Mouse (Mus musculus): ENCODE measurements at regions not wholly inside any gene's neighbourhood (a gene's known extent, or its start where the extent isn't known, plus 50 kb on each side); places are given as distances from the start of the nearest gene placed in this dataset.

- DNase-seq (no peak), ATAC-seq (ENCODE audit: low read depth) (no peak)
- no peak overlapping the region for H3K9ac ChIP-seq
- no peak overlapping the region for H3K27ac ChIP-seq
- H3K27me3 ChIP-seq, result no peaks in the 10 kb centered on the region
- 44% methylated on average over 1 of the region's 1 CpGs for WGBS (ENCODE audit: insufficient replicate concordance)
- H3K9me3 ChIP-seq (replicated peaks), result peaks cover 5% of the 10 kb centered on the region; the same call in 1 of the 2 replicates
- H3K36me3 ChIP-seq, result no peaks in the 10 kb centered on the region
- H3K4me2 ChIP-seq, result no peak overlapping the region
- H3K4me1 ChIP-seq (replicated peaks), result no peaks in the 10 kb centered on the region
- no peak overlapping the region for H3K4me3 ChIP-seq (replicated peaks)
Measured at GRCm38 (mm10) chr5:28596537-28597314, 129.7 kb upstream of the Shh start.

- WGBS (ENCODE audit: insufficient replicate concordance), result 54% methylated on average over 5 of the region's 5 CpGs
- no peaks in the 10 kb centered on the region for H3K36me3 ChIP-seq
- no peak overlapping the region for H3K9ac ChIP-seq
- no peak for DNase-seq
- no peaks in the 10 kb centered on the region for H3K4me1 ChIP-seq (replicated peaks)
- ATAC-seq (ENCODE audit: low read depth), result no peak
- H3K27me3 ChIP-seq, result no peaks in the 10 kb centered on the region
- H3K9me3 ChIP-seq (replicated peaks), result no peaks in the 10 kb centered on the region
- H3K4me3 ChIP-seq (replicated peaks), result no peak overlapping the region
- no peak overlapping the region for H3K4me2 ChIP-seq
- H3K27ac ChIP-seq, result no peak overlapping the region
Measured at GRCm38 (mm10) chr5:28571347-28571998, 104.4 kb upstream of the Shh start.

- H3K27ac ChIP-seq, result no peak overlapping the region
- H3K9me3 ChIP-seq (replicated peaks), result no peaks in the 10 kb centered on the region
- H3K4me3 ChIP-seq (replicated peaks), result no peak overlapping the region
- no peaks in the 10 kb centered on the region for H3K27me3 ChIP-seq
- no peak overlapping the region for H3K4me2 ChIP-seq
- no peaks in the 10 kb centered on the region for H3K4me1 ChIP-seq (replicated peaks)
- no peak overlapping the region for H3K9ac ChIP-seq
- DNase-seq, result no peak
- ATAC-seq (ENCODE audit: low read depth), result no peak
- H3K36me3 ChIP-seq, result no peaks in the 10 kb centered on the region
Measured at GRCm38 (mm10) chr5:28568417-28568816, 101.4 kb upstream of the Shh start.

DNA sequence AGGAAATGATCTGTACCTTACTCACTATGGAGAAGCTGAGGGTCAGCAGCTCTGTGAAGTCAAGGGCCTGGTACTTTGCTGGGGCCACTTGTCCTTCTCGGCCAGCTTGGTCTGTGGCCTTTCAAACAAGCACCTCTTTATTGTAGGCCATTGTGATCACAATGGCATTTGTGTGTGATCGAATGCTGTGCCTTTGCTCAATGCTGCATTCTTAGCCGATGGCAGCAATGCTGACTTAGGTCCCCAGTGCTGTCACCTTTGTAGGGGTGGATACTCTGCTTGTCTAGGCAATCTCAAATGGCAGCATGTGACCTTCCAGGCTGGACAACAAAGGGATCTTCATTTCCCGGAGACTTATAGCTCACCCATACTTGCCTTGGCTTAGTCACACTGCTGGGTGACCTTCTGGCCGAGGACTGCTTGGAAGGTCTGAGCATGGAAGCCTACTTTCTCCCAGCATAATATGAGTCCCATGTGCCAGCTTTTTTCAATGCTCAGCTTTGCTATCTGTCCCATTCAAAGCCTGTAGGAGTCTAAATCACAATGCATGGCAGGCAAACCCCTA, 100.4 kb upstream of the Shh start:
- no peak overlapping the region for H3K27ac ChIP-seq

DNA sequence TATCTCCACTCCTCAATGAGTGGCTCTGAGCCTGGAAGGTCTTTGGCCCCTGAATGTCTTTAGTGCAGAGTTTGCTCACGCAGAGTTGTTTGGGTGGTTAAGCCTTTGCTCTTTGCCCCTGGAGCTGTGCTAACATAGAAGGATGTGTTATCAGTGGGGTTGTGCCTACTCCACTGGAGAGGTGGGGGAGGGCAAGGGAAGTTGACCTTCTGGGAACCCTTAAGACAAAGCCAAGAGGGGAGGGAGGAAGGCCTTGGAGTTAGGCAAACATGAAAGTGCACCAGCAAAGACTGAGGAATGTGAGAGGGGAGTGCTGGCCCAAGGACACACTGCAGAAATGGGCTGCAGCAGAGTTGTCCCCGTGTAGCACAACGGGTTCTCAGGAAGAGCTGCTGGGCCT, 96.3 kb upstream of the Shh start:
- peak; percentile 57; the same call in 1 of the 2 replicates for ATAC-seq (ENCODE audit: low read depth)
- 25% methylated on average over 3 of the region's 3 CpGs for WGBS (ENCODE audit: insufficient replicate concordance)
- no peak overlapping the region for H3K27ac ChIP-seq

More for the DNA sequence above, 100.4 kb upstream of the Shh start:
- Histone ChIP-seq H3K4me3 (replicated peaks) (no peak overlapping the region), H3K36me3 (no peaks in the 10 kb centered on the region), H3K9me3 (replicated peaks) (no peaks in the 10 kb centered on the region), H3K4me2 (no peak overlapping the region), H3K27me3 (no peaks in the 10 kb centered on the region), H3K9ac (no peak overlapping the region), H3K4me1 (replicated peaks) (no peaks in the 10 kb centered on the region)
- no peak for ATAC-seq (ENCODE audit: low read depth)
- no peak for DNase-seq
- 62% methylated on average over 5 of the region's 5 CpGs for WGBS (ENCODE audit: insufficient replicate concordance)

GRCm38 (mm10) chr5:28562917-28563316, 95.9 kb upstream of the Shh start:
- no peaks in the 10 kb centered on the region for H3K27me3 ChIP-seq
- no peaks in the 10 kb centered on the region for H3K36me3 ChIP-seq
- H3K27ac ChIP-seq, result no peak overlapping the region
- H3K4me3 ChIP-seq (replicated peaks), result no peak overlapping the region
- ATAC-seq (ENCODE audit: low read depth), result no peak
- no peaks in the 10 kb centered on the region for H3K4me1 ChIP-seq (replicated peaks)
- H3K9me3 ChIP-seq (replicated peaks), result no peaks in the 10 kb centered on the region
- 55% methylated on average over 1 of the region's 1 CpGs for WGBS (ENCODE audit: insufficient replicate concordance)
- no peak overlapping the region for H3K9ac ChIP-seq
- DNase-seq, result no peak
- H3K4me2 ChIP-seq, result no peak overlapping the region

More for the DNA sequence above, 96.3 kb upstream of the Shh start:
- Histone ChIP-seq H3K9ac (no peak overlapping the region), H3K4me3 (replicated peaks) (no peak overlapping the region), H3K9me3 (replicated peaks) (no peaks in the 10 kb centered on the region), H3K36me3 (no peaks in the 10 kb centered on the region), H3K4me2 (no peak overlapping the region), H3K4me1 (replicated peaks) (no peaks in the 10 kb centered on the region), H3K27me3 (no peaks in the 10 kb centered on the region)
- DNase-seq, result no peak

- H3K4me1 ChIP-seq (replicated peaks), result no peaks in the 10 kb centered on the region
- no peak overlapping the region for H3K4me3 ChIP-seq (replicated peaks)
- 67% methylated on average over 2 of the region's 2 CpGs for WGBS (ENCODE audit: insufficient replicate concordance)
- no peak overlapping the region for H3K27ac ChIP-seq
- no peaks in the 10 kb centered on the region for H3K9me3 ChIP-seq (replicated peaks)
- H3K9ac ChIP-seq, result no peak overlapping the region
- H3K36me3 ChIP-seq, result no peaks in the 10 kb centered on the region
- DNase-seq, result no peak
- no peaks in the 10 kb centered on the region for H3K27me3 ChIP-seq
- no peak overlapping the region for H3K4me2 ChIP-seq
- no peak for ATAC-seq (ENCODE audit: low read depth)
Measured at GRCm38 (mm10) chr5:28553543-28553942, 86.5 kb upstream of the Shh start.

- no peak overlapping the region for H3K9ac ChIP-seq
- no peaks in the 10 kb centered on the region for H3K4me1 ChIP-seq (replicated peaks)
- H3K9me3 ChIP-seq (replicated peaks), result no peaks in the 10 kb centered on the region
- no peak overlapping the region for H3K4me2 ChIP-seq
- H3K36me3 ChIP-seq, result no peaks in the 10 kb centered on the region
- H3K4me3 ChIP-seq (replicated peaks), result no peak overlapping the region
- no peak for ATAC-seq (ENCODE audit: low read depth)
- no peak overlapping the region for H3K27ac ChIP-seq
- WGBS (ENCODE audit: insufficient replicate concordance), result 49% methylated on average over 6 of the region's 6 CpGs
- no peaks in the 10 kb centered on the region for H3K27me3 ChIP-seq
- DNase-seq, result no peak
Measured at GRCm38 (mm10) chr5:28530202-28530855, 63.3 kb upstream of the Shh start.

- DNase-seq, result no peak
- H3K4me1 ChIP-seq (replicated peaks), result no peaks in the 10 kb centered on the region
- no peaks in the 10 kb centered on the region for H3K27me3 ChIP-seq
- H3K9me3 ChIP-seq (replicated peaks), result no peaks in the 10 kb centered on the region
- H3K9ac ChIP-seq, result no peak overlapping the region
- H3K4me2 ChIP-seq, result no peak overlapping the region
- ATAC-seq (ENCODE audit: low read depth), result no peak
- H3K36me3 ChIP-seq, result no peaks in the 10 kb centered on the region
- no peak overlapping the region for H3K27ac ChIP-seq
- no peak overlapping the region for H3K4me3 ChIP-seq (replicated peaks)
- 59% methylated on average over 3 of the region's 3 CpGs for WGBS (ENCODE audit: insufficient replicate concordance)
Measured at GRCm38 (mm10) chr5:28526435-28526834, 59.4 kb upstream of the Shh start.

DNA sequence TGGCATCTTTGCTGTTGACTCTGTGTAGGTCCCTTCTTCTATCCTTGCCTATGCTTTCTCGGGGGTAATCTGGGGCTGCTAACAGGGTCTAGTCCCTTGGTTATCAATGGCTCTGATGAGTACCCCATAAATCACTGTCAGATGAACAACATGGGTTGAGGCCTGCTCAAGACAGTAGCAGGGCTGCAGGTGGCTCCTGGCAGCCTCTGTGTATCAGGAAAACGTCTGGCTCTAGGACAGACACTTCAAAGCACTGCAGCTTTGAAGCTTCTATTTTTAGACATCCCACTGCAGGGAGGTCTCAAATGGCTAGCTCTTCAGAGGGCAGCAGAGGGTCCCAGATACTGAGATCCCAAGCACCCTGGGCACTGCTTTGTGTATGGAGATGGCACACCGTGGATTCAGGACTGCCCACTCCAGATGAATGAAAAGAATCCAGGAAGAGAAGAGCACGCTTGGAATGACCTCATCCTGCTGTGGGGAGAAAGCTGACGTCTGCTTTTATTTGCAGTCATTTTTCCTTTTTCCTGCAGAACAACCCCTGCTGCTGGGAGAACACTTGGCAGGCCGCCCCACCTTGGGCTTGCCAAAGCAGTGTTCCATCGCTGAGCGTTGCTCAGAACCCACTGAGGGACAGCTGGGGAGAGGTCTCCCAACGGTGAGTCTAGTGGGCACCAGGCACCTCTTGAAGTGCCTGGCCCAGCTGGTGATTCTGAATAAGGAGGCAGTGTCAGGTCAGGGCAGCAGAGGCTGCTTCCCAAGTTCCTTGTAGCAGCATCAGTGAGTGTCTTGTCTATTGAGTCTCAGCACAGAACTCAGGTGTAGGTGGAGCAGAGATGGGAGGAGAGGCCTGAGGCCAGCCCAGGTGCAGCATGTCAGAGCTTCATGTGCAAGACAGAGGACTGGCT, 54.0 kb upstream of the Shh start:
- no peak for DNase-seq
- H3K4me2 ChIP-seq, result no peak overlapping the region
- H3K4me3 ChIP-seq (replicated peaks), result no peak overlapping the region
- H3K27ac ChIP-seq, result no peak overlapping the region
- H3K9me3 ChIP-seq (replicated peaks), result no peaks in the 10 kb centered on the region
- H3K36me3 ChIP-seq, result no peaks in the 10 kb centered on the region
- H3K27me3 ChIP-seq, result no peaks in the 10 kb centered on the region
- 38% methylated on average over 9 of the region's 9 CpGs for WGBS (ENCODE audit: insufficient replicate concordance)
- H3K9ac ChIP-seq, result no peak overlapping the region
- no peak for ATAC-seq (ENCODE audit: low read depth)
- H3K4me1 ChIP-seq (replicated peaks), result no peaks in the 10 kb centered on the region

Measured in liver, embryonic 13.5 days (tissue).